Mouse (Mus musculus) lung, postnatal 10 days (tissue): ENCODE measurements around the gene Ttc24.

ENCODE experiments used
- DNase-seq: peaks from one replicate; pipeline ENCODE4 v3.0.0; 2021

Ttc24 gene

GRCm38 (mm10) chr3:88078204-88078603 is at the start of gene Ttc24:
Gene Ttc24, minus strand, starts transcription at chr3:88078304.
- no peak for DNase-seq

GRCm38 (mm10) chr3:88127636-88128035 is 49.5 kb upstream of the Ttc24 start:
- DNase-seq: no peak

DNA sequence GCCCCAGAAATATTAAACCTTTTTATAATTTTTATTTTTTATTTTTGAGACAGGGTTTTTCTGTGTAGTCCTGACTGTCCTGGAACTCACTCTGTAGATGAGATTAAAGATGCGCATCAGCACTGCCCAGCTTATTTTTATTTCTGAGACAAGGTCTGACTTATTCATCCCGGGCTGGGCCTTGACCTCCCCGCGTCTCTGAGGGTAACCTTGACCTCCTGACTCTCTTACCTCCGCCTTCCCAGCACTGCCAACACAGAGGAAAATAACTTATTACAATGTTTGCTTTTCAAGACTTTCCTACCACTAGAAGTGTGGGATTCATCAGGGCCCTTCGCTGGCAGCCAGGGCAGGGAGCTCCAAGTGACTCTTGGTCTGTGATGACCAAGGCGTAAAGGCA is 48.1 kb upstream of the Ttc24 start:
- no peak for DNase-seq

DNA sequence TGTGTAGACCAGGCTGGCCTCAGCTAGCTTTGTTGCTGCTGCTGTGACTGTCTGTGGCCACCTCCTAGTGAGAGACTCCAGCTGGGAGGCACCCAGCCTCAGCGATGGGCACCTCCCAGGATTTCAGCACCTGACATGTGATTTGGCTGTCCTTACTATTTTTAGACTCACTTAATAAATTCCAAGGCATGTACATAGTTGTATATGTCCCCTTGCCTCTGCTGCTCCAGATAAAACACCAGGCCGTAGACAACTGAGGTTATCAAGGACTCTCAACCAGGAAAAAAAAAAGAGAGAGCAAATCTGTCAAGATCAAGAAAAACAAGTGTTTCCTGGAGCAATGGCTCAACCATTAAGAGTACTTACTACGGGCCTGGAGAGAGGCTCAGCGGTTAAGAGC is 47.1 kb upstream of the Ttc24 start:
- DNase-seq: no peak

GRCm38 (mm10) chr3:88121164-88122131 is 43.3 kb upstream of the Ttc24 start:
- DNase-seq: no peak

- peak; percentile 34 for DNase-seq
These were observed 42.1 kb upstream of the Ttc24 start for GRCm38 (mm10) chr3:88120117-88120651.

DNA sequence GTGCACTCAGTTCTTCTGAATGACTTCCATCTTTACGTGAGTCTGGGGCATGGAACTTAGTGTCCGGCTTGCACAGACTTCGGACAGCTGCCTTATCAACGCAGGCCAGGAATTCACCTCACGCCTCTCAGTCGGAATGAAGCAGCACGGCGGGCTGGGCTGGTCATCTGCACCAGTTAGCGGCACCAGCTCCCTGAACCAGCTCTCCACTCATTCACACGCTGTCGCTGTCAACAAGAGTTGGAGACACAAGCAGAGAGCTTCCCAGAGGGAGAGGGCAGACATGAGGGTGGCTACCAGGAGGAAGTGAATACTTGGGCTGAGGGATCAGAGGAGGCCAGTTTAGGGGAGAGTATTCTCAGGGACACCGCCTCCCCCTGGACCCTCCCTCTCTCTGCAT is 36.3 kb upstream of the Ttc24 start:
- no peak for DNase-seq

DNA sequence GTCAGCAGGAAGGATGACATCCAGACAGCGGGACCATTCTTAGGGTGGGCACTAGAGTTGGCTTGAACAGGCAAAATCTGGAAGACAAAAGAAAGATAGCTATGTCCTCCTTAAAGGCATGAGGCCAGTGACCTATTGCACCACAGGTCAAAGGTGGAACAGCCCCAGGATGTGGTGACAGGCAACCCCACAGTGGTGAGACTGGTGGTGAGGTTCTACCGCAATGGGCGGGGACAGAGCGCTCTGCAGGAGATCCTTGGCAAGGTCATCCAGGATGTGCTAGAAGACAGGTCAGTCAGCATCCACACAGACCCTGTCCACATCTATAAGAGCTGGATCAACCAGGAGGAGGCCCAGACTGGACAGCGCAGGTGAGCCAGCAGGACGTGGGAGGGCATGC is 31.0 kb upstream of the Ttc24 start:
- DNase-seq: no peak

- no peak for DNase-seq
These were observed 28.0 kb upstream of the Ttc24 start for GRCm38 (mm10) chr3:88106126-88106525.

DNA sequence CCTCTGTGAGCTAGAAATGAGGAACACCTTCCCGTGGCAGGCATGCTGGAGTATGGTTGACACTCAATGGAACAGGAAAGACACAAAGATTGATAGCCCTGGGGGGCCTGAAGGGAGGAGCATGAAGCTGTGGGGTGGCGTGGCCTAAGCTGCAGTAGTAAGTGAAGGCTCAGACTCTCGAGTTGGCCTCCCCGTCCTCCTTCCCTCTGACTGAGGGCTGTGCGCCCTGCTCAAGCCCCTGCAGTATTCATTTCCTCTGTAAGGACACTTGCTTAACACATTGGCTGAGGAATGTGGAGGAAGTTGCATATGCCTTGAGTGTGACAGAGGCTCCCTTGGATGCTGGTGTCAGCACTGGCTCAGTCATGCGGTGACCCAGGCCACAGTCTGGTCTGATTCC is 24.5 kb upstream of the Ttc24 start:
- peak; percentile 27 for DNase-seq

- DNase-seq: peak; percentile 34
These were observed 24.1 kb upstream of the Ttc24 start for GRCm38 (mm10) chr3:88102196-88102595.

DNA sequence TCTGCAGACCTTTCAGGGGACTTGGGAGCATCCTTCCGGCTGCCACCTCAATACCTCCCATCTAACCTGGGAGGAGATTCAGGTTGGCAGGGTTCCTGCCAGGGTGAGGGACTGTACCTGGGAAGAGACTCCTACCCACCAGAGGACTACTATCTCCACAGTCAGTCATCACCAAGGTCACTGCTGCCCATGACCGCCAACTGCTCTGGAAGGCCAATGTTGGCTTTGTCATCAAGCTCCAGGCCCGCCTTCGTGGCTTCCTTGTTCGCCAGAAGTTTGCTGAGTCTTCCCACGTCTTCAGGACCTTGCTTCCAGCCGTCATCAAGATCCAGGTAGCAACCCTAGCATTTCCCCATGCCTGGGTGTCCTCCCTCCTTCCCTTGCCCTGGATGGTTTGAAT is 23.6 kb upstream of the Ttc24 start:
- no peak for DNase-seq

DNA sequence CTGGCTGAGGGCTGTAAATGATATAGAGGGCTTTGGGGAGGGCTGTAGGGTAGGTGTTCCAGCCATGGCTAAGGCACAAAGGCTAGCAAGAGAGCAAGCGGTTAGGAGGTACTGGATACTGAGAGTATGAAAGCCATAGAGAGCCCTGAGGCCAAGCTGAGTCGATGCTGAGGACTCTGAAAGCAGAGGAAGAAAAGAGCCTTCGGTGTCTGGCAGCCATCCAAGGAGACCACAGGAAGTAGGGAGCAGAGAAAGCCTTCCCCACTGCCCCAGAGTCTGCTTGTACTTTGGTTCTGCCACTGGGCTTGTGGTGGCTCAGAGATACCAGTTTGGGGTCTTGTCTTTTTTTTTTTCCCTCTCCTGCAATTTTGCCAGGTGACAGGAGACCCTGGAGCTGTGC is 22.1 kb upstream of the Ttc24 start:
- DNase-seq: no peak

DNA sequence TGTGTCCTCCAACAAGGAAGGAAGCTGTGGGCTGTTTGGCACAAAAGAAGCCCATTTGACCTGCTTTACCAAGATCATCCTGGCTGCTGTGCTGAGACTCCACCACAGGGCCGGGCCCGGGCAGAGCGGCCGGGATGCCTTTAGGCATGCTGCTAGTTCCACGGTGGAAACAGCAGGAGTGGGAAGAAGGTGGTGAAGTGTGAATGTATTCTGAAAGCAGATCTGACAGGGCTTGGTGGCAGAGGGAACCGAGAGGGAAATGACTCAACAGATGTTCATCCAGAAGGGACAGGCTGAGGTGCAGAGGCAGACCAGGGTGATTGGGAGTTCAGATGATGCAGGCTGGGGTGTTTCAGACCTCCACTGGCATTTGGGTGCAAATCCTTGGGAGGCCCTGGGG is 19.6 kb upstream of the Ttc24 start:
- DNase-seq: no peak

DNA sequence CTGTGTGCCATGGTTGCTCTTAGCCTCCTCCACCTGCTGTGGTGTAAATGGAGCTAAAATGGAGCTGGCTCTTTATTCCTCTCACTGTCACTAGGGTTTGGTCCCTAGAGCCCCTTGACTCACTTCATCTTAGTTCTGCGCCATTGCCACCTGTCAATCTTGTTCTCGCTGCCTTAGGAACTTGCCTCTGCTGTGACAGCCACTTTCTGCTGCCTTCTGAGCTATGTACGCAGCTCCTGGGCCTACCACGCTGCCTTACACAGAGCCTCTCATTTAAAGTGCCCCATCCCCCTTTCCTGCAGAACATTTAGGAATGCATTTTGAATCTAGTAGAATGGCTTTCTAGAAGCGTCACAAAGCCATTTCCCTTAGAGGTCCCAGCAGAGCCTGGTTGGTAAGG is 16.0 kb upstream of the Ttc24 start:
- DNase-seq: no peak

- DNase-seq: no peak
These were observed 12.5 kb upstream of the Ttc24 start for GRCm38 (mm10) chr3:88090616-88091015.

DNA sequence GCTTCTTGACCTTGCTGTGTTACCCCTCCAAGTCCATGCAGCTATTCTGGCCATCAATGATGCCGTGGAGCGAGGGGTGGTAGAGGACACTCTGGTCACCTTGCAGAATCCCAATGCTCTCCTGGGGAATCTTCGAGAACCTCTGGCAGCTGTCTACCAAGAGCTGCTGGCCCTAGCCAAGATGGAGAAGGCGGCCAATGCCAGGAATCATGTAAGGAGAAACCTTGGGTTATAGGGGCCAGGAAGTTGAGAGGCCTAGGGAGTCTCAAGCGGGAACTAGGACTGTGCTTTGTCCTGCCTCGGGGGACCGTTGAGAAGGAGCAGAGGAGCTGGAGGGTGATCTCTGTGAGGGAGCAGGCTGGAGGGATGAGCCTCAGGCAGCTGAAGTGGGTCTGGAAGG is 12.0 kb upstream of the Ttc24 start:
- DNase-seq: no peak

GRCm38 (mm10) chr3:88087688-88088087 is 9.6 kb upstream of the Ttc24 start:
- DNase-seq: peak; percentile 51

DNA sequence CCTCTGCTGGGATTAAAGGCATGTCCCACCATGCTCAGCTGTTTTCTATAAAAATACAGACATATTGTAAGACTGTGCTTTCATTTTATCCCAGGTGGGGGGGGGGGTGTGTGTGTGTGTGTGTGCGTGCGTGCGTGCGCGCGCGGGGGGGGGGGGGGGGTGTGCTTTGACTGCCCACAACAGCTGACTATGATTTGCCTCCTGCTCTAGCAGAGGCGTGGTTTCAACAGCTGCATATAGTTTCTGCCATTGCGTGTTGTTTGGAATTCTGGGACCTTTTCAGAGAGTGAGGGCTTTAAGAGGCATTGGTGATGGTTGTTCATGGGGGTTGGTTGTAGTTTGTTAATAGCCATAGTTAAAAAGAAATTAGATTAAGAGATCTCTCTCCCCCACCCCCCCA is 7.4 kb upstream of the Ttc24 start:
- no peak for DNase-seq

- no peak for DNase-seq
These were observed 5.9 kb upstream of the Ttc24 start for GRCm38 (mm10) chr3:88084001-88084400.

DNA sequence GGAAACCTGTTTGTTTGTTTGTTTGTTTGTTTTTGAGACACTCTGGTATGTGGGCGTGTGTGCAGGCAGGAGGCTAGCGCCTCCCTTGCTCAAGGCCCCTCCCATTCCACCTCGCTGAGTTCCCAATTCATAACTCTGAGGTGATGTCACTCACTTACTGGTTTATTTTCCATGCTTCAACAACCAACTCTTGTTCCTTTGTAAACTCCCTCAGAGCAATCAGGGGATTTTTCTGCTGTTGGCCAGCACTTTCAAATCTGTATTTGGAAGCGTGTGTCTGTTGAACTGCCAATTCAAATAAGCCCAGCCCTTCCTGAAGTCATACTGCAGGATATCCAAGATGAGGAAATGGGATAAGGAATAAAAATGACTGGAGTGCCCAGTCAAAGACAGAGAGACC is 4.6 kb upstream of the Ttc24 start:
- peak; percentile 64 for DNase-seq

DNA sequence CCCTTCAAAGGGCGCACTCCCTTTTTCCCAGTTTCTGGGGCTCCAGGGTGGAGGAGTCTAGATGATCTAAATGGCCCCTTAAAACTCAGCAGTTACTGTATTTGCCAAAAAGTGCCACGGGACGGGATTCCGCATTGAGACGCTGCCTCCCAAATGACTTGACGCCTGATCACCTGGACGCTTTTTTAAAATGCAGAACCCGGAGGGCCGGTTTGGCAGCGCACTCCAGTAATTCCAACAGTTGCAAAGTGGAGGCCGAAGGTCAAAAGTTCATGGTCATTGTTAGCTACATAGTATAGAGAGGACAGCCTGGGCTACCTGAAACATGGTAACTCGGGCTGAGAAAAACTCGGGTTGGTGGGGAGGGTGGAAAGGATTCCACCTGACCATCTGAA is 4.1 kb upstream of the Ttc24 start:
- peak; percentile 23 for DNase-seq

GRCm38 (mm10) chr3:88081345-88082223 is 3.5 kb upstream of the Ttc24 start, which contains the start of gene Iqgap3:
Gene Iqgap3, plus strand, starts transcription at chr3:88081971.
- DNase-seq: peak; percentile 95
